Mouse (Mus musculus) cortical plate, adult 2 months (tissue): ENCODE data around the gene Hist1h3i.

Experiments used
- CTCF ChIP-seq: fragments of 200-500 bp; IDR thresholded peaks from 2 replicates; pipeline ENCODE4 v1.5.1; 2011; ENCODE audit warnings: mild to moderate bottlenecking, control low read depth, low read length; ENCODE audit not compliant: insufficient read depth; ENCODE audit errors: extremely low read depth
- POLR2A ChIP-seq: fragments of 200-500 bp; IDR thresholded peaks from 2 replicates; pipeline ENCODE4 v1.6.1; 2011; ENCODE audit warnings: mild to moderate bottlenecking, low read length, control low read depth; ENCODE audit not compliant: insufficient read depth; ENCODE audit errors: extremely low read depth

- TF ChIP-seq CTCF (no peak), POLR2A (no peak)
These were observed 4.8 kb upstream of the Hist1h3i start for GRCm38 (mm10) chr13:21787760-21788593.
